Mouse (Mus musculus) bone marrow, adult 2 months (tissue): ENCODE measurements around the gene Gm21882. TPM values are rescaled to one million over a fixed set of nuclear protein-coding genes. Genes with fewer than 3 reads are reported as not detected.
"Not testable (repeated sequence)": the region's sequence is repeated elsewhere in the genome, so short reads cannot be mapped to it uniquely, and the experiment has no call there.

ENCODE experiments used
- H3K27ac ChIP-seq: fragments of 200-500 bp; 2 replicates; pipeline ENCODE4 v1.5.1; 2012; ENCODE audit warnings: low read depth, mild to moderate bottlenecking, control low read depth, inconsistent platforms, low read length; ENCODE audit not compliant: control insufficient read depth, poor library complexity, insufficient read depth
- H3K4me1 ChIP-seq: fragments of 200-500 bp; 2 replicates; pipeline ENCODE4 v1.6.1; 2011; ENCODE audit warnings: low read length; ENCODE audit not compliant: control insufficient read depth, insufficient read depth
- H3K4me3 ChIP-seq: fragments of 200-500 bp; replicated peaks from 2 replicates; pipeline ENCODE3; 2011; ENCODE audit warnings: mild to moderate bottlenecking, low read depth, low read length, control low read depth; ENCODE audit not compliant: control insufficient read depth
- WGBS: fragments of 180-500 bp; shearing (Covaris S2); methylation state at CpG from one replicate; pipeline ENCODE4 v1.1.7; 2018; 5-methylcytosine and 5-hydroxymethylcytosine counted together
- polyA plus RNA-seq: library from polyadenylated mRNA; stranded (reverse); fragments of >200 nt; gene quantifications from 2 replicates; pipeline ENCODE4 v1.2.4, GENCODE M21; 2011; ENCODE audit warnings: low replicate concordance; ENCODE audit not compliant: missing spikeins, insufficient read depth, insufficient read length

Gm21882 gene
- not detected in 2 replicates for polyA plus RNA-seq

GRCm38 (mm10) chrY:40381423-40381822, at the start of gene Gm21882:
TSS of gene Gm21882 (minus strand) at chrY:40381523.
- not testable (repeated sequence) for H3K4me3 ChIP-seq, H3K4me1 ChIP-seq, H3K27ac ChIP-seq
- 58% methylated on average over 1 of the region's 1 CpGs for WGBS

Other genes with a start within 250 kb of the Gm21882 start
- not detected in 2 replicates for gene Gm21865, start 64.6 kb downstream of the Gm21882 start, polyA plus RNA-seq